In the genomic region with DNA sequence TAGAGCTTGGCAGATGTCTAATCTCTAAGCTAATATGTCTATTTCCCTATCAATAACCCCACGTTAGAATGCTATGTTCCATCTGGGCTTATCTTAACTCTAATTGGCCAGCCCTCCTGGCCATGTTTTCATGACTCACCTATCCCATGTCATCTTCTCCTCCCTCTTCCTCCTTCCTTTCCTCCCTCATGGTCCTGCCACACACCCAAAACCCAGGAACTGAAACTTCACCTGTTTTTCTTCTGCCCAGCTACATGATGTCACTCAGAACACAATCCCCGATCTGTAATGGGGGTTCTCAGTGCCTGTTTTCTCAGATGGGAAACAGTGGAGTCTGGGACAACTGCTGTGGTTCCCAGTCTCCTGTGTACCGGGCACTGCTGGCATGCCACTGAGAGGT, we compare ENCODE assay signal across 43 mouse cellular contexts. TPM values are rescaled to one million over a fixed set of nuclear protein-coding genes. Genes with fewer than 3 reads are reported as not detected.
"Had no signal": no experiment of that assay in that cellular context is flagged by ENCODE, and none has a peak within 500 bp of the region (broad histone marks: within the 10 kb centered on the region; RNA-seq: fewer than 3 reads in every experiment).

A gene (plus strand): TSS at position 301 of the 400 bp plus-strand sequence.

- H3K36me3 ChIP-seq: heart, embryonic 13.5 days; heart, embryonic 15.5 days; hindbrain, embryonic 13.5 days; hindbrain, embryonic 15.5 days; kidney, embryonic 15.5 days; limb, embryonic 13.5 days; limb, embryonic 15.5 days; liver, embryonic 13.5 days; liver, embryonic 15.5 days had no signal

- H3K4me1 ChIP-seq: heart, embryonic 13.5 days; heart, embryonic 15.5 days; hindbrain, embryonic 13.5 days; hindbrain, embryonic 15.5 days; kidney, embryonic 15.5 days; limb, embryonic 13.5 days; limb, embryonic 15.5 days; liver, embryonic 13.5 days; liver, embryonic 15.5 days had no signal

- ATAC-seq: hindbrain, postnatal 0 days; intestine, embryonic 16.5 days had no signal

- H3K27ac ChIP-seq: gastrocnemius, adult 2 months; heart, embryonic 13.5 days; heart, embryonic 15.5 days; hindbrain, embryonic 13.5 days; hindbrain, embryonic 15.5 days; hindbrain, postnatal 0 days; kidney, embryonic 15.5 days; kidney, postnatal 0 days; limb, embryonic 13.5 days; limb, embryonic 15.5 days; liver, embryonic 13.5 days; liver, embryonic 15.5 days had no signal

- H3K4me2 ChIP-seq: heart, embryonic 11.5 days; heart, embryonic 13.5 days; heart, embryonic 15.5 days; hindbrain, embryonic 13.5 days; hindbrain, embryonic 15.5 days; kidney, embryonic 15.5 days; limb, embryonic 13.5 days; limb, embryonic 15.5 days; liver, embryonic 13.5 days; liver, embryonic 15.5 days had no signal

- H3K27me3 ChIP-seq: heart, embryonic 13.5 days; heart, embryonic 15.5 days; hindbrain, embryonic 13.5 days; hindbrain, embryonic 15.5 days; kidney, embryonic 15.5 days; limb, embryonic 13.5 days; limb, embryonic 15.5 days; liver, embryonic 13.5 days; liver, embryonic 15.5 days had no signal

- H3K9ac ChIP-seq: heart, embryonic 13.5 days; heart, embryonic 15.5 days; hindbrain, embryonic 13.5 days; hindbrain, embryonic 15.5 days; kidney, embryonic 15.5 days; limb, embryonic 13.5 days; limb, embryonic 15.5 days; liver, embryonic 13.5 days; liver, embryonic 15.5 days had no signal

- DNase-seq: gastrocnemius, adult 2 months; gastrocnemius, postnatal 10 days; gastrocnemius, postnatal 25 days; heart, adult 18-20 months; kidney, adult 11 months; kidney, adult 2 months; kidney, adult 9 months; kidney, postnatal 14 days; kidney, postnatal 36 days; layer of hippocampus, adult 9-11 months; layer of hippocampus, postnatal 36 days; left cerebral cortex, postnatal 4 days; liver, embryonic 13.5 days had no signal

- H3K4me3 ChIP-seq: gastrocnemius, adult 2 months; heart, embryonic 13.5 days; heart, embryonic 15.5 days; hindbrain, embryonic 13.5 days; hindbrain, embryonic 15.5 days; kidney, embryonic 15.5 days; limb, embryonic 13.5 days; limb, embryonic 15.5 days; liver, embryonic 13.5 days; liver, embryonic 15.5 days had no signal

RNA-seq across cellular contexts. Expression of the gene that starts here (rescaled TPM):
- total RNA-seq: gastrocnemius, adult 2 months; gastrocnemius, postnatal 10 days; gastrocnemius, postnatal 25 days; gastrocnemius, postnatal 4 days; granulocyte monocyte progenitor cell, adult 5-6 weeks; heart, adult 18-20 months; heart, adult 8-10 months; heart, postnatal 25 days; hematopoietic stem cell, adult 5-6 weeks; hindbrain, postnatal 0 days; layer of hippocampus, adult 18-20 months; layer of hippocampus, adult 8-10 months; layer of hippocampus, postnatal 14 days; layer of hippocampus, postnatal 36 days; left cerebral cortex, adult 18-20 months; left cerebral cortex, adult 8-10 months; left cerebral cortex, postnatal 10 days; left cerebral cortex, postnatal 25 days; left cerebral cortex, postnatal 4 days; liver, adult 2 months had no signal
- polyA plus RNA-seq: heart, embryonic 11.5 days; heart, embryonic 13.5 days; heart, embryonic 15.5 days; heart, postnatal 0 days; hindbrain, embryonic 11.5 days; hindbrain, embryonic 13.5 days; hindbrain, embryonic 15.5 days; hindbrain, postnatal 0 days; intestine, embryonic 14.5 days; intestine, embryonic 16.5 days; kidney, adult 2 months; kidney, embryonic 15.5 days; kidney, postnatal 0 days; large intestine, adult 2 months; limb, embryonic 11.5 days; limb, embryonic 13.5 days; limb, embryonic 15.5 days; liver, adult 2 months; liver, embryonic 13.5 days; liver, embryonic 15.5 days had no signal
